Mouse (Mus musculus) heart, postnatal 25 days (tissue): ENCODE results near the gene Stx4a. TPM values are rescaled to one million over a fixed set of nuclear protein-coding genes. Genes with fewer than 3 reads are reported as not detected.
"Not testable (repeated sequence)": the region's sequence is repeated elsewhere in the genome, so short reads cannot be mapped to it uniquely, and the experiment has no call there.

Source experiments
- DNase-seq: peaks from one replicate; pipeline ENCODE4 v3.0.0; 2022; ENCODE audit warnings: low spot score
- intact Hi-C: fragments of 180-260 bp; cut with DNase I; formaldehyde crosslinking; loops from one replicate; pipeline ENCODE4 v1.15.1; 2025
- total RNA-seq, 2 experiments: library from RNA; stranded (reverse); gene quantifications; 2 replicates each; pipeline ENCODE4 v1.2.3; 2021

Stx4a gene
- total RNA-seq, 2 experiments from 2014 or later: 61.4 to 68.7 TPM

GRCm38 (mm10) chr7:127812292-127812691 lies 11.8 kb upstream of the Stx4a start:
- intact Hi-C loops: no loop called here
- no peak for DNase-seq

- intact Hi-C loops: loop anchor here (2.0 kb wide), 1 partner anchor 13 kb away; the partner anchor contains the start of gene Hsd3b7
These were observed 10.3 kb upstream of the Stx4a start for GRCm38 (mm10) chr7:127813821-127814220.

GRCm38 (mm10) chr7:127814241-127814921 lies 9.7 kb upstream of the Stx4a start:
- peak; percentile 75 for DNase-seq
- intact Hi-C loops: loop anchor here (2.0 kb wide), 1 partner anchor 14 kb away; the partner anchor contains the start of gene Hsd3b7

More at GRCm38 (mm10) chr7:127813821-127814220, 10.3 kb upstream of the Stx4a start:
- DNase-seq: no peak

GRCm38 (mm10) chr7:127815116-127815665 lies 8.9 kb upstream of the Stx4a start:
- no peak for DNase-seq
- intact Hi-C loops: loop anchor here (2.0 kb wide), 1 partner anchor 14 kb away; the partner anchor contains the start of gene Hsd3b7

GRCm38 (mm10) chr7:127815954-127816821 lies 7.9 kb upstream of the Stx4a start:
- peak; percentile 53 for DNase-seq
- intact Hi-C loops: loop anchor here (2.0 kb wide), 1 partner anchor 15 kb away; the partner anchor contains the start of gene Hsd3b7

- DNase-seq: no peak
- intact Hi-C loops: no loop called here
These were observed 7.0 kb upstream of the Stx4a start for GRCm38 (mm10) chr7:127817053-127817452.

GRCm38 (mm10) chr7:127817776-127818175 lies 6.3 kb upstream of the Stx4a start:
- no peak for DNase-seq
- intact Hi-C loops: no loop called here

- no peak for DNase-seq
- intact Hi-C loops: no loop called here
These were observed 3.1 kb upstream of the Stx4a start for GRCm38 (mm10) chr7:127820836-127821509.

GRCm38 (mm10) chr7:127822494-127822893 lies 1.6 kb upstream of the Stx4a start:
- DNase-seq: no peak
- intact Hi-C loops: no loop called here

- intact Hi-C loops: no loop called here
- no peak for DNase-seq
These were observed 590 bp upstream of the Stx4a start for GRCm38 (mm10) chr7:127823236-127824171.

- intact Hi-C loops: no loop called here
These were observed 11.5 kb downstream of the Stx4a start for GRCm38 (mm10) chr7:127835550-127835949.

GRCm38 (mm10) chr7:127837473-127837872 lies 13.4 kb downstream of the Stx4a start:
- no peak for DNase-seq
- intact Hi-C loops: no loop called here

More at GRCm38 (mm10) chr7:127835550-127835949, 11.5 kb downstream of the Stx4a start:
- DNase-seq: no peak

GRCm38 (mm10) chr7:127837878-127838277 lies 13.8 kb downstream of the Stx4a start:
- intact Hi-C loops: loop anchor here (2.0 kb wide), 1 partner anchor 37 kb away; the partner anchor contains the start of gene Hsd3b7
- not testable (repeated sequence) for DNase-seq

- intact Hi-C loops, DNase-seq: not testable (repeated sequence)
These were observed 15.9 kb downstream of the Stx4a start for GRCm38 (mm10) chr7:127840031-127840430.

GRCm38 (mm10) chr7:127840886-127841285 lies 16.8 kb downstream of the Stx4a start:
- intact Hi-C loops: no loop called here
- DNase-seq: peak; percentile 40

- intact Hi-C loops: no loop called here
- peak; percentile 93 for DNase-seq
These were observed 17.4 kb downstream of the Stx4a start for GRCm38 (mm10) chr7:127841340-127842000.

GRCm38 (mm10) chr7:127842001-127842718 lies 18.1 kb downstream of the Stx4a start:
- intact Hi-C loops: loop anchor here (2.0 kb wide), 1 partner anchor 33 kb away; no protein-coding TSS in a partner anchor
- peak; percentile 74 for DNase-seq
